Comparison of ENCODE assay signal across 18 mouse cellular contexts in the genomic region with DNA sequence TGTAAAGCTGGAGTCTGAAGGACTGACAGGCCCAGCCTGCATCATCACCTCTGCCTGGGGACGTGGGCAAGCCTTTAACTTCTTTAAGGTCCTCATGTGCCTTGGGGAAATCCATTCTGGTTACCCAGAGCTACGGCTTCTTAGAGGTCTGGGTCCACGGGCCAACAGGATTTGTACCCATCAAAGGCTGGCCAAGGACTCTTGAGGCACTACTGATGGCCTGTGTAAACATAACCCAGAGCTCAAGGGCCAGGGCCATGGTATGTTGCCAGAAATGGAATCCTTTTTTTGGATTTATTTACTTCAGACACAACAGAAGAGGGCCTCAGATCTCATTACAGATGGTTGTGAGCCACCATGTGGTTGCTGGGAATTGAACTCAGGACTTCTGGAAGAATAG.
"Had no signal": no experiment of that assay in that cellular context is flagged by ENCODE, and none has a peak within 500 bp of the region (broad histone marks: within the 10 kb centered on the region; RNA-seq: fewer than 3 reads in every experiment).

No protein-coding gene starts in this region.

- H3K27ac ChIP-seq: heart, embryonic 10.5 days; hindbrain, embryonic 12.5 days; hindbrain, embryonic 14.5 days; intestine, embryonic 15.5 days; limb, embryonic 13.5 days; limb, embryonic 15.5 days had no signal

- H3K27me3 ChIP-seq: heart, embryonic 12.5 days; hindbrain, embryonic 12.5 days; intestine, embryonic 15.5 days; limb, embryonic 13.5 days; limb, embryonic 15.5 days had no signal

- H3K9me3 ChIP-seq: heart, embryonic 10.5 days; heart, embryonic 12.5 days; hindbrain, embryonic 12.5 days; intestine, embryonic 15.5 days; limb, embryonic 13.5 days; limb, embryonic 15.5 days had no signal

- DNase-seq: gastrocnemius, postnatal 14 days; gastrocnemius, postnatal 36 days; heart, postnatal 10 days; kidney, adult 18-20 months; kidney, adult 8-10 months; kidney, postnatal 10 days; kidney, postnatal 25 days; kidney, postnatal 4 days; layer of hippocampus, adult 9-11 months; layer of hippocampus, postnatal 36 days; left cerebral cortex, postnatal 4 days had no signal

- H3K4me3 ChIP-seq: heart, embryonic 10.5 days; heart, embryonic 12.5 days; hindbrain, embryonic 12.5 days; intestine, embryonic 15.5 days; limb, embryonic 13.5 days; limb, embryonic 15.5 days had no signal

- H3K4me1 ChIP-seq: intestine, embryonic 15.5 days; limb, embryonic 13.5 days; limb, embryonic 15.5 days had no signal

- H3K9ac ChIP-seq: heart, embryonic 12.5 days; hindbrain, embryonic 12.5 days; hindbrain, embryonic 14.5 days; intestine, embryonic 15.5 days; limb, embryonic 13.5 days; limb, embryonic 15.5 days had no signal
